Mouse (Mus musculus) retina, postnatal 1 day (tissue): ENCODE data around the gene Lamc1.
"Not testable (repeated sequence)": the region's sequence is repeated elsewhere in the genome, so short reads cannot be mapped to it uniquely, and the experiment has no call there.

Experiments used
- DNase-seq: peaks from one replicate; pipeline ENCODE4 v3.0.0-alpha.2; 2012

Lamc1 gene

GRCm38 (mm10) chr1:153331206-153331605 lies 1.4 kb downstream of the Lamc1 start:
- no peak for DNase-seq

DNA sequence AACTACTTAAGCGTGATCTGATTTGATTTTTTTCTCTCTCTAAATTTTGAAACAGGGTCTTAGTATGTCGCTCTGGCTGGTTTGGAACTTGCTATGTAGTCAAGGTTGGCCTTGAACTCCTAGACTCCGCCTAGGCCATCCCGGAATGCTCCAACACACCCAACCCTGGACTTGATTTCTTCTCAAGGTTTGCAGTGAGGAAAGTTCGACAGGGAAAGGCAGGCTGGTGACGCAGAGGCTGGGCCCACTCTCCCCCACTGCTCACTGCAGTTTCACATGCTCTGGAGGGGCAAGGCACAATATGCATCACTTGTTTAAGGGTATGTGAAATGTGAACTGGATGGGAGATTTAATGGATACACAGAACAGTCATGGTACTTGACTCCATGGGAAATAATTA lies 3.3 kb downstream of the Lamc1 start:
- no peak for DNase-seq

GRCm38 (mm10) chr1:153327063-153327462 lies 5.5 kb downstream of the Lamc1 start:
- no peak for DNase-seq

- no peak for DNase-seq
These were observed 6.4 kb downstream of the Lamc1 start for GRCm38 (mm10) chr1:153326226-153326625.

- DNase-seq: no peak
These were observed 11.2 kb downstream of the Lamc1 start for GRCm38 (mm10) chr1:153321404-153321803.

- DNase-seq: no peak
These were observed 11.9 kb downstream of the Lamc1 start for GRCm38 (mm10) chr1:153320554-153321147.

GRCm38 (mm10) chr1:153320121-153320520 lies 12.5 kb downstream of the Lamc1 start:
- DNase-seq: no peak

DNA sequence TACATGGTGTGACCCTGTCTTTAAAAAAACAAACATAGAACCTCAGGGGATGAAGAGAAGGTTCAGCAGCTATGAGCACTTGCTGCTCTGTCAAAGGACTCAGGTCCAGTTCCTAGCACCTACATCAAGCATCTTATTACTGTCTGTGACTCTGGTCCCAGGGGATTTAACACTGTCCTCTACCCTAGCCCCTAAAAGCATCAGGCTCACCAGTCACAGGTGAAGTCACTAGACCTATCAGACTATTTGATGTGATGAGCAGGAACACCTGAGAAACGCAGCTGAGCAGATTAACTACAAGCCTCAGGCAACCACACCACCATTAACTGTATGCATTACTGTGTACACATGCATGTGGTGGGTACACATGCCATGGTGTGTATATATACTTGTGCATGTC lies 13.8 kb downstream of the Lamc1 start:
- no peak for DNase-seq

GRCm38 (mm10) chr1:153318287-153318686 lies 14.3 kb downstream of the Lamc1 start:
- no peak for DNase-seq

DNA sequence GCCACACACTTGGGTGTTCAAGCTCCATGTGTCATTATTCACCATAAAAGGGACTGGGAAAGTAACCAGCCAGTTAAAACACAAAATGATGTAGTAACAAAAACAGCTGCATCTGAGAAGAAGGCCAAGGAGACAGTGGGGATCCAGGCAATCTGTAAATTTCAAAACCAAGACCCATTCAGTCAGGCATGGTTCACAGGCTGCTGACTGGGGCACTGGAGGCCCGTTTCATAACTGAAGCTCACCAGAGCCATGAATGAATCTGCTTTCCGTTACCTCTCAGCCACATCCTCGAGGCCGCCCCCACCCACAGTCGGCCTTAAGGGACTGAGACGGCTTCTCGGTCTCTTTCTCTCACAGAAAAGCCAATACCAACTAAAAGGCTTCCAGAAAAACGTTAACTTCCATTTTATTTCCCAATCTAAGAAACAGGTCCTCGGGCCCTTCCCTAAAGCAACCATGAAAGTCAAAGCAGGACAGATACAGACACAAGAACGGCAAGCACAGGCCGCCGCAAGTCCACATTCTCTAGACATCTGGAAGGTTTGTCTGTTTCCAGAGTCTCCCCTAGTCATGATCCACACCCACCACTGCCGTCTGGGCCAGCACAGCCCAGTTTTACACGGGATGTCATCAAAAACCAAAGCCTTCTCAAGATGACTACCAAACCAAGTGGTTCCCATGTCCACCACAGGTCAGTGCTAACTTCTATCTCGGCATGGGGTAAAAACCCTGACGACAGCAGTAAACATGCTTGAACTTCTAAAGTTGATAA lies 14.9 kb downstream of the Lamc1 start:
- no peak for DNase-seq

DNA sequence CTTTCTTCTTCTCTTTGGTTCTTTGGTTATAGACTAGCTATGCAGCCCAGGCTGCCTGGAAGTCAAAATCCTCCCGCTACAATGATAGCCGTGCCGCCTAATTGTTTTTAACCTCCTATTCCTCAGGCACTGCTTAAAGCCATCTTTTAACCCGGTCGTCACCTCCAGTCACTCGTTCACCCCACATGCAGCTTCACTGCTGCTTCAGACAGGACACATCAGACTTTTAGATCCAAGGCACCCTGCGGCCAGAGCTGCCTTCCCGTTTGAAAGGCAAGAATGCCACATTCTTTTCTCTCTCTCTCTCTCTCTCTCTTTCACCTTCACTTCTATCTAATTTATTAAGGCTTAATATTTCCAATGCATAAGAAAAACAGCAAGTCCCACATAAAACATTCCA lies 15.6 kb downstream of the Lamc1 start:
- DNase-seq: no peak

GRCm38 (mm10) chr1:153316286-153316685 lies 16.3 kb downstream of the Lamc1 start:
- no peak for DNase-seq

DNA sequence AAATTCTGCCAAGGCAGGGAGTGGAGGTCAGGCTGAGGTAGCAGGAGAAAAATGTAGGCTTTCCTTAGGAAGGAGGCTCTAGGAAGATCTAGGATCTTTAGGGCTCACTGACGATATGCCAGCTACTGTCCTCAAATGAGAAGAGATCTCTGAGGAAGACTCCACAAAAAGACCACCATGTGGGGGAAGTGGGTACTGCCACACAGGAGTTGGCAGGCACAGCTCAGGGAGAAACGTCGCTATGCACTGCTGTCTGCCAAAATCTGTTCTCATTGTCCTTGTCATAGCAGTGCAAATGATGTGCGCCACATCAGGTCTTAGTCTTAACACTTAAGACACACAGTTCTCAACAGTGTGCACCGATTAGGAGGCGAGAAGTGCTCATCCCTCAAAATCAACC lies 17.5 kb downstream of the Lamc1 start:
- no peak for DNase-seq

DNA sequence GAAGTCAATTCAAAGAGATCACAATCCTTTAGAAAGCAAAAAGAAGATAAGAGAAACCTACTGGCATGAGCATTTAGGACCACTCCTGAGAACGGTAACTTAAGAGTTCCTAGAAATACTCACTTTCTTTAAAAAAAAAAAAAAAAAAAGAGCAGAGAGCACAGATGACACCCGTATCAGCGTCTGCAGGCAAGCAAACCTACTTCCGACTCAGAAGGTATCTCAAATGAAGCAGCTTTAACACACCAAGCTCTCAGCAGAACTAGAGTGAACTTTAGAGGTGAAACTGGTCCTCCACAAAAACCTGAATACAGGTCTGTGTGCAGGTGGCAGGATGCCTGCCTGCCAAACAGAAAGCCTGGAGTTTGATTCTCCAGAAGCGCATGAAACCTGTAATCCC lies 19.6 kb downstream of the Lamc1 start:
- DNase-seq: no peak

GRCm38 (mm10) chr1:153310190-153310589 lies 22.4 kb downstream of the Lamc1 start:
- no peak for DNase-seq

DNA sequence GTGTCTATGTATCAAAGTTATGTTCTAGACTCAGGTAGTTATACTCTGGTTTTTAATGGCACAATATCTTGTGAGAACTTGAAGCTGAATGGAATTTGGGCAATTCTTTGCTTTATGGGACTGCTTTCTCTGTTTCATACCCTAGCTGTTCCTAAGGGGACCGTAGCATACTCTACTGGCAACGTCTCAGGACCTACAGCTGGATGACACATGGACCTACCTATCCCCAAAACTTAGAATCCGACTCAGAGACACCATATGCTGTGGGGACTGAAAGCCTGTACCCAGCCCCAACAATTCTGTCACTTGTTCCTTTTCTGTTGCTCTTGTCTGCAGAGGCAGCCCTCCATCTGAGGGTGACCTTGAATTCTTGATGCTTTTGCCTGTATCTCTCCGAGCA lies 23.3 kb downstream of the Lamc1 start:
- DNase-seq: no peak

- DNase-seq: peak; percentile 14
These were observed 23.7 kb downstream of the Lamc1 start for GRCm38 (mm10) chr1:153308915-153309296.

DNA sequence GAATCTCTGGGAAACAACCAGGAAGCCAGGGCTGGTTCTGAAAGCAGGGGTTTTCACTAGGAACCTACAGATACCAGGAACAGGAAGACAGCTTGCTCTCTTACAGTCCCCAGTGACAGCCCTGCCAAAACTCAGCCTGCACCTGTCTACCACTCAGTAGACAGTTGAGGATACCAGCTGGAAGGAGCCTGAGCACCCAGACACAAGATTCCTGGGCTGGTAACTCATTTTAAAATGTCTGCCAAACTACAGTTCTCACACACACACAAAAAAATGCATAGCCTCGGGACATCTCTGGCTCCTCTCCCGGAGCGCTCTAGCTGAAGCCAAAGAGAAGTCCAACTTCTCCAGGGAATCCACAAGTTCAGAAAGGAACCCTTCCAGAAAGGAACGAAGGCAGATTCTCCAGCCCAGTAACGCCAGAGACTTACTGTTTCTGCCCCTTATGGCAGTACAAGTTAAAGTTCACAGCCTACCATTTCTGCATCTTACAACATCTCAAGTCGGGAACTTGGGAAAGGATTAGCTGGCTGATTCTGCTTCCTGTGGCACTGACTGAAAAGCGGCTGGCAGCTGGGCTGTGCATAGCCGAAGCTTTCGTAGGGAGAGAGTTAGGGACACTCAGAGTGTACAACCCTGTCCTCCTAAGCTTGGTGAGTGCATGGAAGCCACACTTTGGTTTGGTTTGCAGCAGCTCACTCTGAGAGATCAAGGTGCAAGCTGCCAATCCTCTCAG lies 24.2 kb downstream of the Lamc1 start:
- no peak for DNase-seq

- peak; percentile 33 for DNase-seq
These were observed 24.9 kb downstream of the Lamc1 start for GRCm38 (mm10) chr1:153307509-153308178.

DNA sequence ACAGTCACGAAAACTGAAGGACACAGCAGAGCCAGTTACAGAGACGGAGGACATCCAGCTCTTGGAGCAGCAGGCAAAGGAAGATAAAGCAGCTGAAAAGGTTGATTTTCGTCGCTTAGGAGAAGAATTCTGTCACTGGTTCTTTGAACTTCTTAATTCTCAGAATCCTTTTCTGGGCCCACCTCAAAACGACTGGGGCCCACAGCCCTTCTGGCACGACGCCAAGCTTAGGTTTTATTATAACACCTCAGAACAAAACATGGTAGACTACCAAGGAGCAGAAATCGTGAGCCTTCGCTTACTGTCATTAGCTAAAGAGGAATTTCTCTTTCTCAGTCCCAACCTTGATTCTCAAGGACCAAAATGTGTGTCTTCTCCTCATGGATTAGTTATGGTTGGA lies 26.9 kb downstream of the Lamc1 start:
- not testable (repeated sequence) for DNase-seq

DNA sequence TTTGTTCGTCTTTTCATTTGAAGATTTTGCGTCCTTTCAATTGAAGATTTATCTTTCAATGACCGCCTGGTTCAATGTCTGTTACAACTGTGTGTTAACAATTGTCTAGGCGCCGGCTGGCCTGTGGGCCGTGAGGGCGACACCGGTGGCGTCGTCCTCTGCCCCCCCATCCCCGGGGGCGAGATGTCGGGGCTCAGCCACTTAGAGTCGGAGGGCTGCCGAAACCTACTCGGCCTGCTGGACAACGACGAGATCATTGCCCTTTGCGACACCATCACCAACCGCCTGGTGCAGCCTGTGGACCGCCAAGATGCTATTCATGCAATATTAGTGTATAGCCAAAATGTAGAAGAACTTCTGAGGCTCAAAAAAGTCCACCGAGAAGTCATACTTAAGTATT lies 27.3 kb downstream of the Lamc1 start:
- not testable (repeated sequence) for DNase-seq

GRCm38 (mm10) chr1:153299436-153299835 lies 33.1 kb downstream of the Lamc1 start:
- not testable (repeated sequence) for DNase-seq

GRCm38 (mm10) chr1:153297774-153298363 lies 34.7 kb downstream of the Lamc1 start:
- DNase-seq: not testable (repeated sequence)
